Mouse (Mus musculus): ENCODE measurements around the gene Wwtr1. TPM values are rescaled to one million over a fixed set of nuclear protein-coding genes. Genes with fewer than 3 reads are reported as not detected.

Wwtr1 gene
- polyA plus RNA-seq, 1 experiment = 55.7 TPM

DNA sequence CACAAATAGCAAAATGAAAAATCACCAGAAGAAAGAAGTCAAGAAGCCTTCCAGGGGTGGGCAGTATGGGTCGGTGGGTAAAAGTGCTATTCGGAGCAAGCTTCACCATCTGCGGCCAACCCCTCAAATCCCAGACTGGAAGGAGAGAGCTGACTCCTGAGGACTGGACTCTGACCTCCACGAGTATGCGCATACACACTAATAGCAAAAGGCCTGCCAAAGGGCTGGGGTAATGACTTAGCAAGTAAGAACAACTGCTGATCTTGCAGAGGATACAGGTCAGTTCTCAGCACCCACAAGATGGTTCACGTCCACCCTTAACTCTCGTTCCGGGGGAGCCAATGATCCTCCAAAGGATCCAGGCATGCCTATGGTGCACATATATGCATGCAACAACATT lies 101.3 kb downstream of the Wwtr1 start:
- DNase-seq = no peak
- 88% methylated on average over 8 of the region's 8 CpGs for WGBS
- H3K4me3 ChIP-seq (replicated peaks; ENCODE audit: extremely low read depth, low read depth, low read length) = no peak overlapping the region
- peaks cover 24% of the 10 kb centered on the region for H3K4me1 ChIP-seq (ENCODE audit: control insufficient read depth, insufficient read depth, low read length)
- no peak for TF ChIP-seq CTCF (IDR thresholded peaks at IDR 0.05; ENCODE audit: insufficient read depth, low read length)
- TF ChIP-seq POLR2A (IDR thresholded peaks at IDR 0.05; ENCODE audit: borderline replicate concordance, extremely low read depth, low read depth, low read length) = no peak

DNA sequence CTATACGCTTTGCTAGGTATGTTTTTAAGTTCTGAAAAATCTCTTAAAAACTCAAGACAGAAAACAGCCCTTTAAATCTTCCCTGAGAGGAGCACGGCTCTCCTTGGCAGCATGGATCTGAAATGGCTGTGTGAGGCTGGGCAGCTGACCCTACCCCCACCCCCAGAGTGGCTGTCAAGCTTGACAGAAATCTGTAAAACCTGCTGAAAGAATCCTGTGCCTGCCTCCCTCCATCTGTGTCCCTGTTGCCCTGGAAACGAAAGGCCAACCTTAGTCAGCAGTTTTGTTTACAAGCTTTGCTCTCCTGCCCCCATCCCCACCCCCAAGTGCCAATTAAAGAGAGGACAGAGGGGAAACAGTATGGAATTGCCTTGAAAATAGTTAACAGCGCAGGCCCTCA lies 103.3 kb downstream of the Wwtr1 start:
- WGBS = 57% methylated on average over 4 of the region's 4 CpGs
- DNase-seq = no peak

DNA sequence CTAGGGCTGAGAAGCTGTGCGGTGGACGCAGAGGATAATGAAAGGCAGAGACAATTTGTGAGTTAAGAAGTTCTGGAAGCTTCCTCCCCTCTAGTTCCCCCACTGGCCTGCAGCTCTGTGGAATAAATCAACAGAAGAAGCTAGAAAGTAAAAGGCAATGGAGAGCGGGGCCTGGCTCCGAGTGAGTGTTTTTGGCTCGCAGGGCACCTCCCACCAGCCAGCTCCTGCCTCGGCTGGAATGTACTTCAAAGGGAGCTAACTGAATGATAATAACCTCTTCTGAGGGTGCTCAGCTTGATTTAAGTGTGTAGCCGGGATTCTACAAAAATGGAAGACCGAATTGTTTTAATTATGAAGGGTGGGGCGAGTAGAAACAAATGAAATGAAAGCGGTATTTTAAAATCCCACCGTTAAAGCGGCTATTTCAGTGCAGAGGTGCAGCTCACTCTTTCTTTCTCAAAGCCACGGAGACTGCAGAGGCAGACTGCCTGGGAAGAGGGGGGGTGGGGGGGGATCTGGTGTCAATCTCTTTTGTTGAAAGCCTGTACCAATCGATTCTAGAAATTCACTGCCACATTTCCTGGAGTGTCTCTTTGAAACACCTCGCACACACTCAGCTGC lies 104.6 kb downstream of the Wwtr1 start:
- Histone ChIP-seq H3K4me3 (replicated peaks; ENCODE audit: extremely low read depth, low read depth, low read length) (no peak overlapping the region), H3K4me1 (ENCODE audit: control insufficient read depth, insufficient read depth, low read length) (peaks cover 24% of the 10 kb centered on the region)
- WGBS = 10% methylated on average over 15 of the region's 15 CpGs
- DNase-seq = peak; percentile 41
- no peak for TF ChIP-seq POLR2A (IDR thresholded peaks at IDR 0.05; ENCODE audit: borderline replicate concordance, extremely low read depth, low read depth, low read length)
- no peak for TF ChIP-seq CTCF (IDR thresholded peaks at IDR 0.05; ENCODE audit: insufficient read depth, low read length)

More for the DNA sequence above, 103.3 kb downstream of the Wwtr1 start:
- no peak overlapping the region for H3K4me3 ChIP-seq (replicated peaks; ENCODE audit: extremely low read depth, low read depth, low read length)
- peaks cover 24% of the 10 kb centered on the region for H3K4me1 ChIP-seq (ENCODE audit: control insufficient read depth, insufficient read depth, low read length)
- TF ChIP-seq CTCF (IDR thresholded peaks at IDR 0.05; ENCODE audit: insufficient read depth, low read length) = no peak
- no peak for TF ChIP-seq POLR2A (IDR thresholded peaks at IDR 0.05; ENCODE audit: borderline replicate concordance, extremely low read depth, low read depth, low read length)

DNA sequence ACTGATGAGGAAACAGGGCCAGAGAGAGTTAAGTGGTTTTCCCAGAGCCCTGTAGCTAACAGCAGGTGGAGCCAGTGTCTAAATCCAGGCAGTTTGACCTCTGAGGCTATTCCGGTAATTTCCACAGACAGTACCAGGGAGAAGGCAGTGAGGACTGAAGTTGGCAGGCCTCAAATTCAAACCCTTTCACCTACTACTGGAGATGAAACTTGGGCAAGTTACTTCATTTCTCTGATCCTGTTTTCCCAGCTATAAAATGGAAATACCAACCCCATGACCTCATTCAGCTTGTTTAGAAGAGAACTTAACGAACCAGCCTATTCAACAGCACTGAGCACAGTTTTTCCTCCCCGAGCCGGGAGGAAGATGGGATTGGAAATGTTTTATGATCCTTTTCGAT lies 105.4 kb downstream of the Wwtr1 start:
- 7% methylated on average over 5 of the region's 5 CpGs for WGBS
- TF ChIP-seq POLR2A (IDR thresholded peaks at IDR 0.05; ENCODE audit: borderline replicate concordance, extremely low read depth, low read depth, low read length) (no peak), CTCF (IDR thresholded peaks at IDR 0.05; ENCODE audit: insufficient read depth, low read length) (peak; percentile 65)
- peaks cover 24% of the 10 kb centered on the region for H3K4me1 ChIP-seq (ENCODE audit: control insufficient read depth, insufficient read depth, low read length)
- H3K4me3 ChIP-seq (replicated peaks; ENCODE audit: extremely low read depth, low read depth, low read length) = no peak overlapping the region
- peak; percentile 55 for DNase-seq

DNA sequence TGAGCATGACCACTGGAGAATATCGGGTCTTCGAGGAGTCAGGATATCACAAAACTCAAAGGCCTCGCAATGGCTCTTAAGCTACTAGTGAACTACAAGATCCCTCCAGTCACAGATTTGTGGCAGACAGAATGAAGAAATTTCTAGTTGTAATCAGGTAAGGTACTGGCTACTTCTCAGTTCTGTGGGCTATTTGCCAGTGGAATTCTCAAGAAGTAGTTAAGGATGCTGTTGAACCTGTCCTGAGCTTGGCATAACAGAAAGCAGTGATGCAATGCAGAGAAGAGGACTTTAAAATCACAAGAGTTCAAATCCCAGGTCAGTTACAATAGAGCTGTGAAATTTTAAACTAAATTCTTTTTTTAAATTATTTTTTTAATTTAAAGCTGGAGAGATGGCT lies 106.4 kb downstream of the Wwtr1 start:
- 71% methylated on average over 3 of the region's 3 CpGs for WGBS
- Histone ChIP-seq H3K4me3 (replicated peaks; ENCODE audit: extremely low read depth, low read depth, low read length) (no peak overlapping the region), H3K4me1 (ENCODE audit: control insufficient read depth, insufficient read depth, low read length) (peaks cover 24% of the 10 kb centered on the region)
- TF ChIP-seq POLR2A (IDR thresholded peaks at IDR 0.05; ENCODE audit: borderline replicate concordance, extremely low read depth, low read depth, low read length) (no peak), CTCF (IDR thresholded peaks at IDR 0.05; ENCODE audit: insufficient read depth, low read length) (no peak)
- DNase-seq = no peak

DNA sequence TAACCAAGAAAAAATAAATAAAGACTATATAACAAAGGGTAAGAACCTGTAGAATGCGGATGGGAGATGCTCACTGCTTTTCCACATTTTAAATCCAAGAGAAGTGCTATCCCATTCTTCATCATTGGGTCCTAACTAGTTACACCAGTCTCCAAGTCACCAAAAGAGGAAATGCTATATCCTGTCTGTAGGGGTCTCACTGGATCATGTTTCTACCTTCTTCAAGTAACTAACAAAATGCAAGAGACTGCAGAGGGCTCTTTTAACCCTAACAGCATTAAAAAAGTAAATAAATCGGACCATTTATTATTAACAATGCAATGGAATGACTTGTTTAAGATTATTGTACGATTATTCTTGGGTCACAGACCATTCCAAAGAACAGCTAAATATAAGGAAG lies 109.4 kb downstream of the Wwtr1 start:
- no peak for TF ChIP-seq POLR2A (IDR thresholded peaks at IDR 0.05; ENCODE audit: borderline replicate concordance, extremely low read depth, low read depth, low read length)
- no peak for TF ChIP-seq CTCF (IDR thresholded peaks at IDR 0.05; ENCODE audit: insufficient read depth, low read length)
- no peak for DNase-seq
- WGBS = 53% methylated on average over 3 of the region's 3 CpGs
- Histone ChIP-seq H3K4me1 (ENCODE audit: control insufficient read depth, insufficient read depth, low read length) (peaks cover 15% of the 10 kb centered on the region), H3K4me3 (replicated peaks; ENCODE audit: extremely low read depth, low read depth, low read length) (no peak overlapping the region)

DNA sequence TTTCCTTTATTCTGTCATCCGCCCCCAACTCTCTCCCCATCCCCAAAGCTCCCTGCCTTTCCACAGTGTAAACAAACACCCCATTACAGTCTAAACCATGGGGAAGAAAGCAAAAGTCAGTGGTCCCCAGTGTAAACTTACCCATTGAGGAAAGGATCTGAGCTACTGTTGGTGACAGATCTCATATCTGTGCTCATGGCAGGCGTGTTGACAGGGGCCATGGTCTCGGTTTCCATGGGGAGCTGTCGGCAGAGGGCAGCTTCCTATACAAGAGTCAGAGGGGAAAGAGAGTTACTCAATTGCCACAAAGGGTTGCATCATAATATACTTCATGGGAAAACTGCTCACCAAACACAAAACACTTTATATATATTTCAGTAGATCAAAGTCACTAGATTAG lies 112.4 kb downstream of the Wwtr1 start:
- peaks cover 2% of the 10 kb centered on the region; the same call in 1 of the 2 replicates for H3K4me1 ChIP-seq (ENCODE audit: control insufficient read depth, insufficient read depth, low read length)
- no peak for DNase-seq
- WGBS = 55% methylated on average over 4 of the region's 4 CpGs
- no peak overlapping the region for H3K4me3 ChIP-seq (replicated peaks; ENCODE audit: extremely low read depth, low read depth, low read length)
- TF ChIP-seq CTCF (IDR thresholded peaks at IDR 0.05; ENCODE audit: insufficient read depth, low read length) (no peak), POLR2A (IDR thresholded peaks at IDR 0.05; ENCODE audit: borderline replicate concordance, extremely low read depth, low read depth, low read length) (no peak)

DNA sequence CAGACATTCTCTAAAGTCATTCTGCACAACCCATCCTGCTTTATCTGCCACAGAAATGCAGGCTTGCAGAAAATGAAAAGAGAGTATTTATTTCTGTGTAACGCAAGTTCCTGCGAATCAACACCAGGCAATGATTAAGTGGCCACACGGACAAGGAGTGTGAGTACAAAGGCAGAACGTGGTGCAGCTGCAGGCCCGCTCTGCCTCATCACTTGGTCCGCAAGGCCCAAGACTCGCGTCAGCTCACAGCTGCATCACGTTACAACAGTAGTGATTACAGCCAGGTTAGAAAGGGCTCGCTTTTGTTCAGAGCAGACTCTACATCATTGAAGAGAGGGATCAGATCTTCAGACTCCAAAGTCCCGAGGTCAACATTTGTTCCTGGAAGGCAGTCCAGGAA lies 117.1 kb downstream of the Wwtr1 start:
- no peak overlapping the region for H3K4me3 ChIP-seq (replicated peaks; ENCODE audit: extremely low read depth, low read depth, low read length)
- TF ChIP-seq CTCF (IDR thresholded peaks at IDR 0.05; ENCODE audit: insufficient read depth, low read length) (no peak), POLR2A (IDR thresholded peaks at IDR 0.05; ENCODE audit: borderline replicate concordance, extremely low read depth, low read depth, low read length) (no peak)
- no peak for DNase-seq
- 67% methylated on average over 11 of the region's 11 CpGs for WGBS
- H3K4me1 ChIP-seq (ENCODE audit: control insufficient read depth, insufficient read depth, low read length) = peaks cover 2% of the 10 kb centered on the region; the same call in 1 of the 2 replicates

DNA sequence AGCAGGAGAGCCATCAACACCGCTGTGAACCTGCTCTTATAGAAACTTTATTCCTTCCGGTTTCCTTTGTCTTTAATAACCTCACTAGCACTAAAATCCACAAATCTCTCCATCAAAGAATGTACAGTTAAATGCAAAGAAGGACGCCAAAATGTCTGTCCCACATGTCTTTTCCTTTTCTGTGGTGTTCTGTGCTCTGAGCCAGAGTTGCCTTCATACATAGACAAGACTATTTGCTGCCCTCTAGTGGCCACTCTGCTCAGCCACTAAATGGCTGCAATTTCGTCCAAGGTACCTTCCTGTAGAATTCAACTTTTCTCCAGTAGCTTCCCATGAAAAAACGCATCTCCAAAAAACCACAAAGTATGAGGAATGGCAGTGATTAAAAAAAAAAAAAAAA lies 127.3 kb downstream of the Wwtr1 start:
- Histone ChIP-seq H3K4me1 (ENCODE audit: control insufficient read depth, insufficient read depth, low read length) (no peaks in the 10 kb centered on the region), H3K4me3 (replicated peaks; ENCODE audit: extremely low read depth, low read depth, low read length) (no peak overlapping the region)
- peak; percentile 30 for DNase-seq
- no peak for TF ChIP-seq POLR2A (IDR thresholded peaks at IDR 0.05; ENCODE audit: borderline replicate concordance, extremely low read depth, low read depth, low read length)
- peak; percentile 55; the same call in 1 of the 2 replicates for TF ChIP-seq CTCF (IDR thresholded peaks at IDR 0.05; ENCODE audit: insufficient read depth, low read length)
- WGBS = 27% methylated on average over 5 of the region's 5 CpGs

DNA sequence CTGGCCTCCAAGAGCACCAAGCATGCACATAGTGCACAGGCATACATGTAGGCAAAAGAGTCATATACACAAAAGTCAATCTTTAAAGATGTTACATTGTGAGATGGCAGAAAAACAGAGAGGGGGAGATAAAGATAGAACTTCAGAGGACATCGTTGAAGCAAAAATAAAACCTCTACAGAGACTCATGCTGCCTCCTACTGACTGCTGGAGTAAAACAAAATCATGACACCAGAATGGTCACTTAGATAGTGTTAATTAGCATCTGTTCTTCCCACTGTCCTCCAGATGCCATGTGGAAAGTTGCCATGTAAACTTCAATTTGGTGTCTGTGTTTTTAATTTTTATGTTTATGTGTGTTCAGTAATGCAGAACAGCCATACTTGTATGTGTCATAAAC lies 127.8 kb downstream of the Wwtr1 start:
- 13% methylated on average over 1 of the region's 1 CpGs for WGBS

More for the DNA sequence above, 127.8 kb downstream of the Wwtr1 start:
- Histone ChIP-seq H3K4me3 (replicated peaks; ENCODE audit: extremely low read depth, low read depth, low read length) (no peak overlapping the region), H3K4me1 (ENCODE audit: control insufficient read depth, insufficient read depth, low read length) (no peaks in the 10 kb centered on the region)
- no peak; the same call in 1 of the 2 replicates for TF ChIP-seq CTCF (IDR thresholded peaks at IDR 0.05; ENCODE audit: insufficient read depth, low read length)
- TF ChIP-seq POLR2A (IDR thresholded peaks at IDR 0.05; ENCODE audit: borderline replicate concordance, extremely low read depth, low read depth, low read length) = no peak
- DNase-seq = no peak

Measured in lung, adult 2 months (tissue).